Mouse (Mus musculus): ENCODE data around the gene Smyd1. TPM values are rescaled to one million over a fixed set of nuclear protein-coding genes. Genes with fewer than 3 reads are reported as not detected.

Gene Smyd1
- polyA plus RNA-seq, 2 experiments: 19.1 to 26.3 TPM

- H3K36me3 ChIP-seq (ENCODE audit: control insufficient read depth, insufficient read depth, low read length): no peaks in the 10 kb centered on the region
- no peak overlapping the region for H3K4me2 ChIP-seq (replicated peaks; ENCODE audit: low read depth, low read length, severe bottlenecking)
- DNase-seq (ENCODE audit: low spot score) (no peak), ATAC-seq (ENCODE audit: low FRiP score, low read depth) (no peak)
- H3K9ac ChIP-seq (ENCODE audit: low read depth, low read length, severe bottlenecking): no peak overlapping the region
- H3K27ac ChIP-seq (replicated peaks; ENCODE audit: low read depth, low read length): no peak overlapping the region
- 81% methylated on average over 13 of the region's 13 CpGs for whole genome bisulfite sequencing
- no peaks in the 10 kb centered on the region for H3K27me3 ChIP-seq (ENCODE audit: control insufficient read depth, insufficient read depth, low read length)
- no peak for TF ChIP-seq POLR2A (IDR thresholded peaks at IDR 0.05; ENCODE audit: borderline replicate concordance, extremely low read depth, insufficient read depth, insufficient read length)
- H3K4me3 ChIP-seq (replicated peaks; ENCODE audit: low read length): no peak overlapping the region
- H3K4me1 ChIP-seq (ENCODE audit: control insufficient read depth, insufficient read depth, low read length): no peaks in the 10 kb centered on the region
- H3K9me3 ChIP-seq (ENCODE audit: control insufficient read depth, low read length): no peaks in the 10 kb centered on the region
Measured at GRCm38 (mm10) chr6:71197636-71198535, 124.1 kb downstream of the Smyd1 start.

- no peak overlapping the region for H3K4me3 ChIP-seq (replicated peaks; ENCODE audit: low read length)
- H3K27ac ChIP-seq (replicated peaks; ENCODE audit: low read depth, low read length): no peak overlapping the region
- H3K4me2 ChIP-seq (replicated peaks; ENCODE audit: low read depth, low read length, severe bottlenecking): no peak overlapping the region
- no peaks in the 10 kb centered on the region for H3K27me3 ChIP-seq (ENCODE audit: control insufficient read depth, insufficient read depth, low read length)
- no peak for DNase-seq (ENCODE audit: low spot score)
- ATAC-seq (ENCODE audit: low FRiP score, low read depth): no peak
- no peaks in the 10 kb centered on the region for H3K36me3 ChIP-seq (ENCODE audit: control insufficient read depth, insufficient read depth, low read length)
- no peaks in the 10 kb centered on the region for H3K4me1 ChIP-seq (ENCODE audit: control insufficient read depth, insufficient read depth, low read length)
- no peak overlapping the region for H3K9ac ChIP-seq (ENCODE audit: low read depth, low read length, severe bottlenecking)
- H3K9me3 ChIP-seq (ENCODE audit: control insufficient read depth, low read length): no peaks in the 10 kb centered on the region
- no peak for TF ChIP-seq POLR2A (IDR thresholded peaks at IDR 0.05; ENCODE audit: borderline replicate concordance, extremely low read depth, insufficient read depth, insufficient read length)
Measured at GRCm38 (mm10) chr6:71196107-71196506, 125.9 kb downstream of the Smyd1 start.

- Histone ChIP-seq H3K9ac (ENCODE audit: low read depth, low read length, severe bottlenecking) (no peak overlapping the region), H3K9me3 (ENCODE audit: control insufficient read depth, low read length) (0 out of 2 replicates have a peak, but pooled peaks cover 4% of the 10 kb centered on the region), H3K27me3 (ENCODE audit: control insufficient read depth, insufficient read depth, low read length) (no peaks in the 10 kb centered on the region), H3K4me1 (ENCODE audit: control insufficient read depth, insufficient read depth, low read length) (no peaks in the 10 kb centered on the region), H3K27ac (replicated peaks; ENCODE audit: low read depth, low read length) (no peak overlapping the region), H3K4me2 (replicated peaks; ENCODE audit: low read depth, low read length, severe bottlenecking) (no peak overlapping the region), H3K36me3 (ENCODE audit: control insufficient read depth, insufficient read depth, low read length) (no peaks in the 10 kb centered on the region), H3K4me3 (replicated peaks; ENCODE audit: low read length) (no peak overlapping the region)
- ATAC-seq (ENCODE audit: low FRiP score, low read depth) (no peak), DNase-seq (ENCODE audit: low spot score) (no peak)
- TF ChIP-seq POLR2A (IDR thresholded peaks at IDR 0.05; ENCODE audit: borderline replicate concordance, extremely low read depth, insufficient read depth, insufficient read length): no peak
- 76% methylated on average over 6 of the region's 6 CpGs for WGBS
Measured at GRCm38 (mm10) chr6:71193151-71193740, 128.8 kb downstream of the Smyd1 start.

- no peak overlapping the region for H3K4me3 ChIP-seq (replicated peaks; ENCODE audit: low read length)
- no peak for TF ChIP-seq POLR2A (IDR thresholded peaks at IDR 0.05; ENCODE audit: borderline replicate concordance, extremely low read depth, insufficient read depth, insufficient read length)
- H3K27ac ChIP-seq (replicated peaks; ENCODE audit: low read depth, low read length): no peak overlapping the region
- no peaks in the 10 kb centered on the region for H3K4me1 ChIP-seq (ENCODE audit: control insufficient read depth, insufficient read depth, low read length)
- ATAC-seq (ENCODE audit: low FRiP score, low read depth) (no peak), DNase-seq (ENCODE audit: low spot score) (no peak)
- no peaks in the 10 kb centered on the region for H3K36me3 ChIP-seq (ENCODE audit: control insufficient read depth, insufficient read depth, low read length)
- WGBS: 64% methylated on average over 2 of the region's 2 CpGs
- H3K9me3 ChIP-seq (ENCODE audit: control insufficient read depth, low read length): 0 out of 2 replicates have a peak, but pooled peaks cover 4% of the 10 kb centered on the region
- no peak overlapping the region for H3K9ac ChIP-seq (ENCODE audit: low read depth, low read length, severe bottlenecking)
- H3K27me3 ChIP-seq (ENCODE audit: control insufficient read depth, insufficient read depth, low read length): no peaks in the 10 kb centered on the region
- no peak overlapping the region for H3K4me2 ChIP-seq (replicated peaks; ENCODE audit: low read depth, low read length, severe bottlenecking)
Measured at GRCm38 (mm10) chr6:71190501-71190900, 131.5 kb downstream of the Smyd1 start.

GRCm38 (mm10) chr6:71189578-71189977 lies 132.5 kb downstream of the Smyd1 start:
- H3K9ac ChIP-seq (ENCODE audit: low read depth, low read length, severe bottlenecking): no peak overlapping the region
- no peaks in the 10 kb centered on the region for H3K36me3 ChIP-seq (ENCODE audit: control insufficient read depth, insufficient read depth, low read length)
- no peaks in the 10 kb centered on the region for H3K27me3 ChIP-seq (ENCODE audit: control insufficient read depth, insufficient read depth, low read length)
- WGBS: 22% methylated on average over 1 of the region's 1 CpGs
- DNase-seq (ENCODE audit: low spot score) (no peak), ATAC-seq (ENCODE audit: low FRiP score, low read depth) (no peak)
- H3K9me3 ChIP-seq (ENCODE audit: control insufficient read depth, low read length): 0 out of 2 replicates have a peak, but pooled peaks cover 4% of the 10 kb centered on the region
- no peaks in the 10 kb centered on the region for H3K4me1 ChIP-seq (ENCODE audit: control insufficient read depth, insufficient read depth, low read length)
- no peak overlapping the region for H3K4me3 ChIP-seq (replicated peaks; ENCODE audit: low read length)
- TF ChIP-seq POLR2A (IDR thresholded peaks at IDR 0.05; ENCODE audit: borderline replicate concordance, extremely low read depth, insufficient read depth, insufficient read length): no peak
- H3K27ac ChIP-seq (replicated peaks; ENCODE audit: low read depth, low read length): no peak overlapping the region
- H3K4me2 ChIP-seq (replicated peaks; ENCODE audit: low read depth, low read length, severe bottlenecking): no peak overlapping the region

Data from limb, embryonic 14.5 days (tissue).